8 mouse cellular contexts compared by ENCODE assay signal in the genomic region with DNA sequence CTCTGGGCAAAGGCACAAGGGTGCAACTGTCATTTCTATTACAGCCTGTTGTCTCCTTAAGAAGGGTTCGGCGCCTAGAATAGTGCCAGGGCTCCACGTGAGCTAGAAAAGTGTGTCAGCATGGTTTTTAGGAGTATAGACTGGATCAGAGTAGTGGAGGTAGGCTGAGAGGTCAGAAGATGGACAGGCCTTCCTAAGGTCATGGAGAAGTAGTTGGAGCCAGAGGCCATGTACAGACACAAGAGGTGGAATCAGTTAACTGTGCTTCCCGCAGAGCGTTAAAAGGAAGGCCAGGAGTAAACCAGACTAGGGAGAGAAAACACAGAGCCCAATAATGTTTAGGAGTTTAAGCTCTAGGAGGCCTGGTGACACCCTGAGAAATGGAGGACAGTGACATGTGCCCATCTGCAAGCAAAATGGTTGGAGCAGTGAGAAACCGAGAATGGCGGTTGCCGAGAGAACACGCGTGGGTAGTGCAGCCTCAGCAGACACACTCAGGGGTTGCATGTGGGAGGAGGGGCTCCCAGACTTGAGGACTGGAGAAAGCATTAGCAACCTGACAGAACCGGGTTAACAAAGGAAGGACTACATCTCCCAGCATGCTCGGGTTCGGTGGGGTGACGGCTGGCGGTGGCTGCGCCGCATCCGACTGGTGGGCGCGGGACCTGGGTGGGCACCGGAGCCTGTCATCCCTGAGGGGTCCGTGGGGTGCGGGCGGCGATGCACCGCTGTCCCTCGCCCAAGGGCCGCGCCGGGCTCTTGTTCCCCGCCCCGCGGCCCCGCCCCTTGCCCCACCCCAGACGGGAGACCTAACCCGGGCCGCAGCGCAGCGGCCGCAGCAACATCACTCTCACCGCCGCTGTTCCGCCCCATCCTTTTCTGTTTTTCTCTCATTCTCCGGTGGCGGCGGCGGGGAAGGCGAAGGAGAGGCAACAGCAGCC. TPM values are rescaled to one million over a fixed set of nuclear protein-coding genes. Genes with fewer than 3 reads are reported as not detected.
A peak's percentile ranks its signal among the peaks of the same experiment; 100 is the strongest.
DNase-seq lines count a peak whose midpoint lies in the region; ATAC-seq and TF ChIP-seq lines count a peak whose summit lies in the region.

A gene (plus strand): TSS at position 625 of the 941 bp plus-strand sequence.

- ATAC-seq in G1E (ENCODE audit: extremely low read depth, insufficient number of reproducible peaks, low FRiP score, poor library complexity, severe bottlenecking) = peak; percentile 24; the same call in 1 of the 2 replicates
- peak; percentile 87 for ATAC-seq in frontal cortex, adult (ENCODE audit: low TSS enrichment)
- ATAC-seq in lung, embryonic 15.5 days (ENCODE audit: borderline replicate concordance, extremely low read depth, low FRiP score, low TSS enrichment) = peak; percentile 85

- 0 out of 2 replicates have a peak, but pooled peaks cover 1% of the 10 kb centered on the region for H3K9me3 ChIP-seq in G1E (replicated peaks)
- H3K9me3 ChIP-seq in hindbrain, embryonic 10.5 days = peaks cover 21% of the 10 kb centered on the region
- no peaks in the 10 kb centered on the region for H3K9me3 ChIP-seq in lung, embryonic 15.5 days

- 6% methylated on average over 48 of the region's 48 CpGs for WGBS in hindbrain, embryonic 10.5 days
- WGBS in lung, embryonic 15.5 days = 6% methylated on average over 46 of the region's 48 CpGs

- peak within 1 kb of the TSS; percentile 68 for H3K9ac ChIP-seq in lung, embryonic 15.5 days

- peak within 1 kb of the TSS; percentile 94 for H3K4me2 ChIP-seq in lung, embryonic 15.5 days

- peak within 1 kb of the TSS; percentile 93 for H3K27ac ChIP-seq in hindbrain, embryonic 10.5 days
- peak within 1 kb of the TSS; percentile 75 for H3K27ac ChIP-seq in lung, embryonic 15.5 days

- H3K27me3 ChIP-seq in G1E (ENCODE audit: insufficient read depth, low read length) = peaks cover 18% of the 10 kb centered on the region; the same call in 1 of the 2 replicates
- H3K27me3 ChIP-seq in hindbrain, embryonic 10.5 days (ENCODE audit: insufficient read depth, poor library complexity, severe bottlenecking) = no peaks in the 10 kb centered on the region
- H3K27me3 ChIP-seq in lung, embryonic 15.5 days = no peaks in the 10 kb centered on the region

- no peak for TF ChIP-seq CTCF in G1E (IDR thresholded peaks at IDR 0.05; ENCODE audit: low read depth, low read length)

- H3K36me3 ChIP-seq in G1E (replicated peaks) = no peaks in the 10 kb centered on the region
- H3K36me3 ChIP-seq in hindbrain, embryonic 10.5 days = peaks cover 24% of the 10 kb centered on the region
- peaks cover 9% of the 10 kb centered on the region; the same call in 1 of the 2 replicates for H3K36me3 ChIP-seq in lung, embryonic 15.5 days

- peaks cover 9% of the 10 kb centered on the region for H3K4me1 ChIP-seq in G1E (ENCODE audit: insufficient read depth, low read depth, low read length)
- peaks cover 45% of the 10 kb centered on the region for H3K4me1 ChIP-seq in hindbrain, embryonic 10.5 days (replicated peaks)
- H3K4me1 ChIP-seq in lung, embryonic 15.5 days = peaks cover 39% of the 10 kb centered on the region

- DNase-seq in G1E (ENCODE audit: low spot score) = peak; percentile 39
- peak; percentile 76 for DNase-seq in cerebellum, adult 8-10 months
- peak; percentile 87 for DNase-seq in hindbrain, embryonic 10.5 days (ENCODE audit: low spot score)
- peak; percentile 74 for DNase-seq in layer of hippocampus, adult 9-10 months (ENCODE audit: low spot score)
- DNase-seq in ovary, adult 18-20 months (ENCODE audit: low spot score) = peak; percentile 66
- DNase-seq in thymus, postnatal 10 days (ENCODE audit: low spot score in 2 of 2) = peak; percentile 80 to 83

- H3K4me3 ChIP-seq in G1E (ENCODE audit: low read depth, low read length) = peak within 1 kb of the TSS; percentile 72
- peak within 1 kb of the TSS; percentile 81 for H3K4me3 ChIP-seq in hindbrain, embryonic 10.5 days
- H3K4me3 ChIP-seq in lung, embryonic 15.5 days = peak within 1 kb of the TSS; percentile 77

RNA-seq across cellular contexts. Expression of the gene that starts here (rescaled TPM):
- total RNA-seq in G1E (2014; fragmentation: Nextera tagmentation) (0.53 and 0.78 TPM in 2 replicates), G1E (2017) (1.9 and 2.0 TPM in 2 replicates)
- 0.46 and 0.55 TPM in 2 replicates for polyA plus RNA-seq in G1E (2012)
- 23.9 and 32.5 TPM in 2 replicates for polyA plus RNA-seq in hindbrain, embryonic 10.5 days (2016; fragmentation: Nextera tagmentation; extraction: Ambion mirVana)
- 11.8 and 12.0 TPM in 2 replicates for polyA plus RNA-seq in lung, embryonic 15.5 days (2015; fragmentation: Nextera tagmentation; extraction: Ambion mirVana)

Comparison
In these comparisons a context has a peak if more than half of its experiments do, and no peak if none do; other contexts are left out.
1. Peak in every context shown above with its lines: DNase-seq, ATAC-seq, H3K4me3 ChIP-seq and H3K27ac ChIP-seq.
2. ATAC-seq: peak in every context shown above with its lines; median percentile 87 in frontal cortex, adult; 85 in lung, embryonic 15.5 days; 24 in G1E.